Mouse (Mus musculus): ENCODE measurements at regions not wholly inside any gene's neighbourhood (a gene's known extent, or its start where the extent isn't known, plus 50 kb on each side); places are given as distances from the start of the nearest gene placed in this dataset.

GRCm38 (mm10) chr1:79927740-79928139 is 66.8 kb upstream of the Serpine2 start:
- ATAC-seq (replicated peaks; ENCODE audit: low FRiP score, poor library complexity, severe bottlenecking) = no peak

GRCm38 (mm10) chr1:79925776-79926175 is 64.8 kb upstream of the Serpine2 start:
- no peak for ATAC-seq (replicated peaks; ENCODE audit: low FRiP score, poor library complexity, severe bottlenecking)

GRCm38 (mm10) chr1:79921890-79922289 is 60.9 kb upstream of the Serpine2 start:
- no peak for ATAC-seq (replicated peaks; ENCODE audit: low FRiP score, poor library complexity, severe bottlenecking)

GRCm38 (mm10) chr1:79921333-79921732 is 60.4 kb upstream of the Serpine2 start:
- ATAC-seq (replicated peaks; ENCODE audit: low FRiP score, poor library complexity, severe bottlenecking) = no peak

- ATAC-seq (replicated peaks; ENCODE audit: low FRiP score, poor library complexity, severe bottlenecking) = no peak
These were observed 56.6 kb upstream of the Serpine2 start for GRCm38 (mm10) chr1:79917426-79918150.
